Mouse (Mus musculus) intestine, postnatal 0 days (tissue): ENCODE measurements around the gene Sox6. TPM values are rescaled to one million over a fixed set of nuclear protein-coding genes. Genes with fewer than 3 reads are reported as not detected.
A peak's percentile ranks its signal among the peaks of the same experiment; 100 is the strongest.

Source experiments
- ATAC-seq: fragments of 200-750 bp; cut with Nextera tagmentation; 2 replicates; pipeline ENCODE4 v1.8.0; 2017; ENCODE audit warnings: mild to moderate bottlenecking, moderate TSS enrichment, moderate library complexity
- H3K27ac ChIP-seq: fragments of 300-500 bp; sonication (generic); 2 replicates; pipeline ENCODE4 v1.5.1; 2014; ENCODE audit warnings: mild to moderate bottlenecking, low read depth, low read length, moderate library complexity
- H3K27me3 ChIP-seq: fragments of 300-500 bp; sonication (generic); replicated peaks from 2 replicates; pipeline ENCODE4 v1.6.1; 2014; ENCODE audit warnings: low read length, mixed read lengths; ENCODE audit not compliant: control insufficient read depth, insufficient read depth
- H3K36me3 ChIP-seq: fragments of 300-500 bp; sonication (generic); 2 replicates; pipeline ENCODE4 v1.6.1; 2014; ENCODE audit warnings: mild to moderate bottlenecking, moderate library complexity; ENCODE audit not compliant: control insufficient read depth, insufficient read depth
- H3K4me1 ChIP-seq: fragments of 300-500 bp; sonication (generic); replicated peaks from 2 replicates; pipeline ENCODE4 v1.6.1; 2014; ENCODE audit warnings: antibody characterized with exemption, low read length, mixed read lengths; ENCODE audit not compliant: control insufficient read depth, insufficient read depth
- H3K4me2 ChIP-seq: fragments of 300-500 bp; sonication (generic); replicated peaks from 2 replicates; pipeline ENCODE4 v1.6.1; 2014; ENCODE audit warnings: low read depth, mild to moderate bottlenecking, moderate library complexity
- H3K4me3 ChIP-seq: fragments of 300-500 bp; sonication (generic); 2 replicates; pipeline ENCODE4 v1.5.1; 2014; ENCODE audit warnings: low read depth, low read length
- H3K9ac ChIP-seq: fragments of 300-500 bp; sonication (generic); 2 replicates; pipeline ENCODE4 v1.6.1; 2014; ENCODE audit warnings: mild to moderate bottlenecking, low read depth, low read length
- H3K9me3 ChIP-seq: fragments of 300-500 bp; sonication (generic); 2 replicates; pipeline ENCODE4 v1.6.1; 2016; ENCODE audit warnings: mixed run types; ENCODE audit not compliant: control insufficient read depth
- CTCF ChIP-seq: sonication (generic); IDR thresholded peaks from 2 replicates; pipeline ENCODE4 v1.5.1; 2016; ENCODE audit warnings: low read depth, mild to moderate bottlenecking, control low read depth, antibody characterized with exemption, moderate library complexity
- WGBS: fragments of 180-500 bp; shearing (Covaris S2); extraction: QIAGEN DNeasy Blood & Tissue Kit; methylation state at CpG from one replicate; pipeline ENCODE4 v1.1.7; 2014; 5-methylcytosine and 5-hydroxymethylcytosine counted together
- polyA plus RNA-seq: library from polyadenylated mRNA; unstranded; fragments of >200 nt; fragmentation: Nextera tagmentation; extraction: Ambion mirVana; gene quantifications from 2 replicates; pipeline ENCODE4 v1.2.1, GENCODE M21; 2015

Gene Sox6
- polyA plus RNA-seq, 1 experiment from 2014 or later: 21.6 TPM

DNA sequence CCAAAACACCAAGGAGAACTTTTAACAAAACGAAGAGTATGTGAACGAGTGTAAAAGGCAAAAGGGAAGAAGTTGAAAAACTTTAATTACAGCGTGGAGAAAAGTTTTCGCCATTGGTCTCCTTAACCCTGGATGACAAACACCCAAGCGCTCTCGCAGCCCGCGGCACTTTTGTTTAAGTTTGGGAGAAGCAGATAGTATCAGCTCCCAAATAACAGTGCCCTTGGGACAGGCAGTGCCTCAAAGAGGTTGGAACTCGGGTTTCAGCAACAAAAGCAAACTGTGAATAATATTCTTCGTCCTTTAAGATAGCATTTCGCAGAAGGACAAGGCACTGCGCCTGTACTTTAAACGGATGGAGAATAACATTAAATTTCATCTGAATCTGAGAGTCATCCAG lies 572 bp downstream of the Sox6 start:
- H3K9ac ChIP-seq: no peak overlapping the region
- TF ChIP-seq CTCF: no peak
- H3K4me3 ChIP-seq: peak overlapping the region; percentile 54; the same call in 1 of the 2 replicates
- peaks cover 8% of the 10 kb centered on the region for H3K4me1 ChIP-seq
- 4% methylated on average over 13 of the region's 13 CpGs for WGBS
- H3K36me3 ChIP-seq: no peaks in the 10 kb centered on the region
- no peak overlapping the region for H3K27ac ChIP-seq
- H3K9me3 ChIP-seq: no peaks in the 10 kb centered on the region
- peaks cover 47% of the 10 kb centered on the region for H3K27me3 ChIP-seq
- 0 out of 2 replicates have a peak overlapping the region, but pooled peaks have one; percentile 4 for H3K4me2 ChIP-seq
- no peak for ATAC-seq

DNA sequence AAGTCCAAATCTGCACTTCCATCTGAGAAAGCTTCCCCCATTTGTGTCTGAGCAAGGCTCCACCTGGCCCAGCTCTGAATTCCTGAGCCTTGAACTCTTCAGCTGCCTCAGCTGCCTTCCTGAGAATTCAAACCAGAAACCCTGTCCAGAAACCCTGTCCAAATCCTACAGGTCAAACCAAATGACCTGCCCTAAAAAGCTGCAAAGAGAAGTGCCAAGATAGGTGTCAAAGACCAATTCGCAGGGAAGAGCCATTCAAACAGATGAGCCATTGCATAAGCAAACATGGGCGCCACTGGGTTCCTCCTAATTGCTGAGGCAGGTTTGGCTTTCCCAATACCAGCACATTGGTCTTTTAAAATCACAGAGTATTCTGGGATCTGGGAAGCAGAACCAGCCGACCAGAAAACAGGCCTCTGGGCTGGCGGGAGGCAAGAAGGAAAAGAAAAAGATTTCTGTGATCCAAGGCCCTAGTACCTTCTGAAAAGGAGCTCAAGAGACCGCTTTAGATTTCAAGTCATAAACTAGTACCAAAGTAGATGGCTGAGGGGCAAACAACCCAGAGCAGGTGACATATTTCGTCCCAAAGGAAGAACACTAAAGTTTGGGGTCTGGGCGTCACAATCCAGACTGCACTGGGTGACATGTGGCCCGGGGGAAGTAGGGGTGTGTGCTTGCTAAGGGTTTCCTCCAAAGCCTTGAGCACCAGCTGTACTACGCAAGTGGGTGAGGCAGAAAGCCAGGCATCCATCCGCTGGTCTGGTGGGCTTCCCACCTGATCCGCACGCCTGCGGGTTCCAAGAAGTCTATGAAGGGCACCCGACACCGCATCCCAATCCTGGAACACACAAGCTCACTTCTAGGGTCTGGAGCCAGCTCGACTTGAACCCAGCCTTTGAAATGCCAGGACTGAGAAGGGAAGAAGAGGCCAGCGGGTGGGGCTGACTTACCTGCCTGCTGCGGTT lies 1.7 kb downstream of the Sox6 start:
- no peak for TF ChIP-seq CTCF
- WGBS: 54% methylated on average over 18 of the region's 18 CpGs
- Histone ChIP-seq H3K4me2 (no peak overlapping the region), H3K9me3 (no peaks in the 10 kb centered on the region), H3K9ac (no peak overlapping the region), H3K27ac (no peak overlapping the region), H3K4me3 (no peak overlapping the region), H3K4me1 (peaks cover 8% of the 10 kb centered on the region), H3K36me3 (no peaks in the 10 kb centered on the region), H3K27me3 (peaks cover 47% of the 10 kb centered on the region)
- ATAC-seq: no peak

DNA sequence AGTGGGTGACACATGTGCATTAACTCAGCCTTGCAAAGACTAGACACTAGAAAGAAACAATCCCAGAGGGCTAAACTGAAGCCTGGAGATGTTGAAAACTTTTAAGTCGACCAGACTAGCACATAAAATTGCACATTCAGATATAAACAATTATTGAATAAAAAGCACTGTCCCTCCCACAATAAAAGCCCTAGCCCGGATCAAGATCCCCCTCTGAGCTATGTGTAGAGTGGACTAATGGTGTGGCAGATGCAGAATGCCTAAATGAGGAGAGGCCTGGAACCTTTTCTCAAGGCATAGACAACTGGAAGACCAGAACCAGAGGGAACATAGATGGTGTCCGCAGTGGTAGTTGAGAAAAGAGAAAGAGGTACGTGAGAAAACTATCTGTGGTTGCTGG lies 3.1 kb downstream of the Sox6 start:
- Histone ChIP-seq H3K4me2 (no peak overlapping the region), H3K9ac (no peak overlapping the region), H3K4me3 (no peak overlapping the region), H3K4me1 (peaks cover 8% of the 10 kb centered on the region), H3K36me3 (no peaks in the 10 kb centered on the region), H3K9me3 (no peaks in the 10 kb centered on the region), H3K27ac (no peak overlapping the region), H3K27me3 (peaks cover 55% of the 10 kb centered on the region)
- no peak for TF ChIP-seq CTCF
- 79% methylated on average over 4 of the region's 4 CpGs for WGBS
- ATAC-seq: no peak

DNA sequence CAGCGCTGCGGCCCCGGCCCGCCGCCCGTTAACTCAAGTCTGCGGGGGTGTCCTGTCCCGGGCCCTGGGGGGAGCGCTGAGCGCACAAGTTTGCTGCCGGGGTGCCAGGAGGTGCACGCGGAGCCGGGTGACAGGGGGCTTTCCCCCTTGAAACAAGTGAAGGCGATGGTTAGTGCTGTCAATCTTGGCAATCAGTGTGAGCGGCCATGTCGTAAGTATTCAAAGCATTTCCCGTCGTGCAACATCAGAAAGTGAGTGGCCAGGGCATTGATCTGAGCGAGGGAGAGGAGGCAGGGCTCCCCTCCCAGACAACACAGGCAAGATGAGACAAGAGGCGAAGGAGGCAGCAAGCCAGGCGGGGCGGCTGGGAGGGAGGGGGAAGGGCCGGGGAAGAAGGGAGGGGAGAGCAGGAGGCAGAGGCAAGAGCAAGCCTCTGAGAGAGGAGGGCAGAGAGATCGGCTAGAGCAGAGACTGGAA lies 4.3 kb downstream of the Sox6 start:
- peaks cover 60% of the 10 kb centered on the region for H3K27me3 ChIP-seq
- H3K4me1 ChIP-seq: peaks cover 4% of the 10 kb centered on the region
- peak overlapping the region; percentile 99 for H3K4me2 ChIP-seq
- no peaks in the 10 kb centered on the region for H3K36me3 ChIP-seq
- under 1% methylated on average over 25 of the region's 25 CpGs for WGBS
- peak overlapping the region; percentile 13; the same call in 1 of the 2 replicates for H3K9ac ChIP-seq
- ATAC-seq: no peak
- no peak for TF ChIP-seq CTCF
- no peaks in the 10 kb centered on the region for H3K9me3 ChIP-seq
- no peak overlapping the region for H3K27ac ChIP-seq
- peak overlapping the region; percentile 70 for H3K4me3 ChIP-seq

DNA sequence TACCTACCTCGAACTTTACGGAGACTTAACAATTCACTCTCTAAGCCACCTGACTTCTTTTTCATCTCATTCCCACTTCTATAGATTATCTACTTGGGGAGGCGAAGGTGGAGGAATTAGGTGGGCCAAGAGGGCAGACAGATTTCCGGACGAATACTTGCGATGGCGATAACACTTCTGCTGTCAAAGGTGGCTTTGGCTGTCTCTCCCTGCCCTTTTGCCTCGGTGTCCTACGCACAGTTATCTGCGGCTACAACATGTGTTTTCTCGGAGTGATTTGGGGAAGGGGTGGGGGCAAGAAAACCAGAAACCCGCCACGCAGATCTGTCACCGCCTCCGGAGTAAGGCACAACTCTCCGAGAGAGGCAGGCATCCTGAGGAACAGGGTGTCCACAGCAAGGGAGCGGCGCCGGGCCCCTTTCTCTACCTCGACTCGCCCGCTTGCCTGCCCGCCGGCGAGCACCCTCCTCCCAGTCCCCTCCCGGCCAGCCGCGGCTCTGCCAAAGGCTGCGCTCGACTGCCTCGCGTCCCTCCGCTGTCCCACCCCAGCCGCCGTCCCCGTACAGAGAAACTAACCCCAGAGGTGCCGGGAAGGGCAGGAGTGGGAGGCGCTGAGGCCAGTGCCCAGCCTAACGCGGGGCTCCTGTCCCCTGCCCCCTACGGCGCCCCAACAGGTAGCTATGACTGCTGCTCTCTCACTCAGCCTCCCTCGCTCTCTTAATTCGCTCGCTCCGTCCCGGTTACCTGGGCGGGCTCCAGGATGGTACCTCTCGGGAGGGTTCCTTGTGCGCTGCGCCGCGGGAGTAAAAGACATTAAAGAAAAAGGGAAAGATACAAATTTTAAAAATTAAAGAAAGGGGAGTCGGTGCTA lies 5.0 kb downstream of the Sox6 start:
- Histone ChIP-seq H3K9ac (peak overlapping the region; percentile 13), H3K4me2 (peak overlapping the region; percentile 99), H3K27me3 (peaks cover 54% of the 10 kb centered on the region), H3K36me3 (no peaks in the 10 kb centered on the region), H3K4me3 (peak overlapping the region; percentile 70), H3K27ac (no peak overlapping the region), H3K4me1 (peaks cover 4% of the 10 kb centered on the region; the same call in 1 of the 2 replicates), H3K9me3 (no peaks in the 10 kb centered on the region)
- TF ChIP-seq CTCF: no peak
- WGBS: under 1% methylated on average over 52 of the region's 54 CpGs
- peak; percentile 23; the same call in 1 of the 2 replicates for ATAC-seq
